Mouse (Mus musculus): ENCODE results near the gene Rgl1.

GRCm38 (mm10) chr1:152622765-152623211 is 143.4 kb downstream of the Rgl1 start:
- TF ChIP-seq EP300 (IDR thresholded peaks at IDR 0.05; ENCODE audit: low read depth), result no peak
- TF ChIP-seq CTCF (IDR thresholded peaks at IDR 0.05; ENCODE audit: low read depth), result peak; percentile 20; the same call in 1 of the 2 replicates

Measured in heart, postnatal 0 days (tissue).